Mouse (Mus musculus) regulatory T cell (primary cell): Measurements from ENCODE around the gene Chchd2.
"Not testable (repeated sequence)": the region's sequence is repeated elsewhere in the genome, so short reads cannot be mapped to it uniquely, and the experiment has no call there.

ENCODE experiments used
- in situ Hi-C: fragments of 300-600 bp; cut with MboI, MseI; formaldehyde crosslinking; loops from one replicate; pipeline ENCODE4 v1.15.1; 2025; ENCODE audit warnings: high pct_unique_total_duplicates

The Chchd2 gene

DNA sequence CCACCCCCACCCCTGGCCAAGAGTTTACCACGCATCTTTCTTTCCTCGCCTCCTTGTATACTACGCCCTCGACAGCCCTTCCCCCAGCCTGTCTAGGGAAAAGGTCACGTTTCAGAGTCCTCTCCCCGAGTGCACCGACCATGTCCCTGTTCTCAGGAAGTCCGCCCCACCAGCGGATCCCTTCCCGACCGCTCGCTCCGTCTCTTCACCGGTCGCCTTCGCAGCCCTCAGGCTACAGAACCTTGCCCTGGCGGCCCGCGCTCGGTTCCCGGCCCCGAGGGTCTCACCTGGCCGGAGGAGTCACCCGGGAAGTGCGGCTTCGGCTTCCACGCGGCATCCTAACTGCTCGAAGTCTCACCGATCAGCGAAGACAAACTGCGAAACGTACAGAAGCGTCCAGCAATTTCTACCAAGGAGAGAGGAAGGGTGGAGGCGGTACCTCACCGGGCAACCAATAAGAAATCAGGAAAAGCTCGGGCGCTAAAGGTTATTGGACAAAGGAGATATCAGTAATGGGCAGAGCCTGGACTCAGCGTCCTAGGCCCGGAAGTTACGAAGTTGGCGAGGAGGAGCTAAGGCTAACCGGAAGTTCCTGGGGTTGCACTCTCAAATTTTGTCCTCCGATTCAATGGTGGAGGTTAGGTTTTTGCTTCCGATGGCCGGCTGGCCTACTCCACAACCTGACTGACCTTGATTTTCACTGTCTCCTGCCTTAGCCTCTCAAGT, at the start of gene Chchd2:
Gene Chchd2, minus strand, starts transcription at position 560 of the 726 bp plus-strand sequence.
- in situ Hi-C loops, result loop anchor here (5.0 kb wide), 1 partner anchor 40 kb away; the partner anchor contains the start of gene Sumf2

DNA sequence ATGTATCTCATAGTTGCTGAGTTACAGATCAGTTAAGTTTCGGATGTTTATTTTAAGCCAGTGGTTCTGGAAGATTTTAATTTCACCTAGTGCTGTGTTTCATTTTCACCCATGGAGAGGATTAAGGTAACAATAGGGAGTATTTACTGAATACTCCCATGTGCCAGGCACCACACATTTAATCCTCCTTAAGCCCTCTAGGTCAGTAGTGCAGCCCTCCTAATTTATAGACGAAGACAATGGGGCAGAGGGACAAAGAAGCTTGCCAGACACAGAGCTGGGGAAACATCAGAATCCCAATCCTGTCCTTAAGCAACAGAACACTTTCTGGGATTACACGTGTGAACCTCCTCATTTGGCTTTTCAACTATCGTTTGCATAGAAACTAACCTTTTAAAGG, 49.7 kb upstream of the Chchd2 start:
- in situ Hi-C loops, result loop anchor here (25.0 kb wide), 1 partner anchor 925 kb away; the partner anchor contains the start of genes Ran and Stx2

DNA sequence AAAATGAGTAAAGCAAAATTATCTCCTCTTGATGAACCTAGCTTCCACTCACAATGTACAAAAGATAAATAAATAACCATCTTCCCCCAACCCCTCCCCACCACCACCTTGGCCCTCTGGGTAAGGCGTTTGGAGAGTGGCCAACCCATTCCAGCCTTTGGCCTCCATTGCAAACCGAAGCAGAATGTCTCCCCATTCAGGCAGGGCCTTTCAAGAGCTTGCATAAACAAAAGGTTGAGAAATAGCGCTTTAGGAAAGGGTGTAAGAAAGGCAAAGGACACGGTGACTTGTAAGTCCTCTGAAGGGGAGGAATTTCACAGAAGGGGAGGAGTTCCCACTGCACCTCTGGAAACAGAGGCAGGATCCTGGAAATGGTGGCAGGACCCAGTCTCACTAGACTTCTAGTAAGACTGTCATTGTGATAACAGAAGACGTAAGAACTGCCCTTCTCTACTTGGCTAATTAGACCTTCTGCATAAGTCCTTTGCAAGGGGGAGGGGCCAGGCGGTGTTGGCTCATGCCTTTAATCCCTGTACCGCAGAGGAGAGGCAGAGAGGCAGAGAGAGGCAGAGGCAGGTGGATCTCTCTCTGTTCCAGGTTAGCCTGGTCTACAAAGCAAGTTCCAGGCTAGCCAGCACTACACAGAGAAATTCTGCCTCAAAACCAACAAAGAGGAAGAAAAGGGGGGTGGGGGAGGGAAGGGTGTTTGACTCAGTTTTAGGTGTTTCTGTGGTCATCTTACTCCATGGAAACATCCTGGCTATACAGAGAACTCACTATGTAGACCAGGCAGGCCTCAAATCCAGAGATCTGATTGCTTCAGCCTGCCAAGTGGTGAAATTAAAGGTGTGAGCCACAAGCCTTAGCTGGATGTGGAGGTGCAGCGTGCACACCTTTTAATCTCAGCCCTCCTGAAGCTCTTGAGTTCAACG, 42.9 kb upstream of the Chchd2 start:
- in situ Hi-C loops, result loop anchor here (25.0 kb wide), 1 partner anchor 918 kb away; the partner anchor contains the start of genes Ran and Stx2

DNA sequence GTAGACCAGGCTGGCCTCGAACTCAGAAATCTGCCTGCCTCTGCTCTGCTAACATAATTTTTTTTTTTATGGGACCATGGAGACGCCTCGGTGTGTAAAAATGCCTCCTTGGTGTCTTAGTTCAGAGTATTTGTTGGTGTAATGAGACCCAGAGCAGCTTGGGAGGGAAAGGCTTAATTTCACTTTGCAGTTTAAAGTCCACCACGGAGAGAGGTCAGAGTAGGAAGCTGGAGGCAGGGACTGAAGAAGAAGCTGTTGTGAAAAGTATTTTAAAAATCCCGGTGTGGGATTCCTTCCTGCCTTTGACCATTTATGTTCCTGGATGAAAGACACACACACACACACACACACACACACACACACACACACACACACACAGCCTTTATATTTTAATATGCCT, 38.7 kb upstream of the Chchd2 start:
- in situ Hi-C loops, result loop anchor here (25.0 kb wide), 1 partner anchor 914 kb away; the partner anchor contains the start of genes Ran and Stx2

DNA sequence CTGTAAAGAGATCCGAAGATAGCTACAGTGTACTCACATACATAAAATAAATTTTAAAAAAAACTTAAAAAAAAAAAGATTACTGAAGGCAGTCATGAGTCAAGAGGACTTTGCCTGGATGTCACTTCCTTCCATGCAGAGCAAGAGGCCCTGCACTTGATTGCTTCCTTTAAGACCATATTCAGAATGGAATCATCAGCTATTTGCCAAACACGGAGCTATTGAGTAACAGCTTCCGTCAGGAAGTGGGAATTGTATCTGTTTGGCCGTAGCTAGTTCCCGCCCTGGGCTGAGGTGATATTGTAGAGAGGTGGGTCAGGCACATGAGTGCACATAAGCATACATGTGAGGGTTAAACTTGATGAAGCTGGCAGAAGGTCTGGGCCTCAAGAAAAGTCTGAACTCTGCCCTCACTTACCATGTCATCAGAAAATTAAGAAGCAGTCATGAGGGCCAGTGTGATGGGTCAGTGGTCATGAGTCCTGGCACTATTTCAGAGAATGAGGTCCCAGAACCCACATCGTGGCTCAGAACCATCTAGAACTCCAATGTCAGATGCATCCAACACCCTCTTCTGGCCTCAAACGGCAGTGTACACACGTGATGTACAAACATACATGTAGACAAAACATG, 37.7 kb upstream of the Chchd2 start:
- in situ Hi-C loops, result loop anchor here (25.0 kb wide), 1 partner anchor 913 kb away; the partner anchor contains the start of genes Ran and Stx2

DNA sequence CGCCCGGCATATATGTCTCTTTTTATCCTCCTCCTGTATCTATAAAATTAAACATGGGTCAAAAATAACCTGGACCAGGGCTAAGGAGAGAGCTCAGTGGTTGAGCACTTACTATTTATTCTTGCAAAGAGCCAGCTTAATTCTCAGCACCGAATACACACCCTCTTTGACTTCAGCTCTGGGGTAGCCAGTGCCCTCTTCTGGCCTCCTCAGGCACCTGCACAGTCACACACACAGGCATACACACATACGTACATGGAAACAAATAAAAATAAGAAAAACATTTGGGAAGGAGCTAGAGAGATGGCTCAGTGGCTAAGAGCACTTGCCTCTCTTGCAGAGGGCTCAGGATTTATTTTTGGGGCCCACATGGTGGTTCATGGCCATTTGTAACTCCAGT, 34.7 kb upstream of the Chchd2 start:
- in situ Hi-C loops, result no loop called here

DNA sequence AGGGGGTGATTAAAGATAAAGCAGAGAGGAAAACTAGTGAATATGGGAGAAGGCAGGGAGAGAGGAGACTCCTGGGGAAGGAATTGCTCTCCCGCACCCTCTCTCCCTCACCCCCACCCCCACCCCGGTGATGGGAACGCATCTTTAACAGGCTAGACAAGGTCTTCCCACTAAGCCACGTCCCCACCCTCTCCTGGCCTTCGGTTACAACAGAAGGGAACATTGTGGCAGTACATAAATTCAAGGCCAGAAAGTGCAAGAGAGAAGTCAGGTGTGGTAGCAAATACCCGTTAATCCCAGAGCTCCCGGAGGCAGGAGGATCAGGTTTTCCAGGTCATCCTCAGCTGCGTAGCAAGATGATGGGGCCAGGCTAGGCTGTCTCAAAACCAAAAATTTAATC, 32.0 kb upstream of the Chchd2 start:
- in situ Hi-C loops, result no loop called here

DNA sequence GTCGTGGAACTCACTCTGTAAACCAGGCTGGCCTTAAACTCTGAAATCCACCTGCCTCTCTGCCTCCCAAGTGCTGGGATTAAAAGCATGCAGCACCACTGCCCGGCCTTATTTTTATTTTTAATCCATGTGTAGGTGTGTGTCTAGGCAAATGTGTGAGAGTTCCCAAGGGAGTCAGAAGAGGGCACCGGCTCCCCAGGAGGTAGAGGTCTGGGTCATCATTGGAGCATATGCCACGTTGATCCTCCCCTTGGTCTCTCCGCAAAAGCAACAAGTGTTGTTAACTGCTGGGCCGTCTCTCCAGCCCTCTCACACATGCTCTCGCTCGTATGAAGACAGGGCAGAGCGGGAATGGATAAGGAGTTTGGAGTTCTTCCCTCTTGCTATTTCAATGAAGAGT, 31.5 kb upstream of the Chchd2 start:
- in situ Hi-C loops, result no loop called here

DNA sequence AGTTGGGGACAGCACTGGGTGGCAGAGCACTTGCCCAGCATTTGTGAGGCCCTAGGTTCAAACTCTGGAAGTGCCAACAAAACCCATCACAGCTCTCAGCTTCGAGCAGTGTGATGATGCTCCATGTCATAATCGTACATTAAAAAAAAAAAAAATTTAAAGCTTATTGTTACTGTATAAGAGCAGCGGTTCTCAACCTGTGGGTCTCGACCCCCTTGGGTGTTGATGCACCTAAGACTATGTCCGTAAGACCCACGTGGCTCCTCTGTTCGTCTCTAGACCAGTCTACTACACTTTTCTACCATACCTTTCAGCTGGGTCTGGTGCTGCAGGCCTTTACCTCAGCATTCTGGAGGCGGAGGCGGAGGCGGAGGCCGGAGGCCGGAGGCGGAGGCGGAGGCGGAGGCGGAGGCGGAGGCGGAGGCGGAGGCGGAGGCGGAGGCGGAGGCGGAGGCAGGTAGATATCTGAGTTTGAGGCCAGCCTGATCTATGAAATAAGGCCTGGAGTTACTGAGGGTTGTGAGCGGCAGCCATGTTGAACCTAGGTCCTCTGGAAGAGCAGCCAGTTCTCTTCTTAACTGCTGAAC, 30.9 kb upstream of the Chchd2 start:
- in situ Hi-C loops, result no loop called here

DNA sequence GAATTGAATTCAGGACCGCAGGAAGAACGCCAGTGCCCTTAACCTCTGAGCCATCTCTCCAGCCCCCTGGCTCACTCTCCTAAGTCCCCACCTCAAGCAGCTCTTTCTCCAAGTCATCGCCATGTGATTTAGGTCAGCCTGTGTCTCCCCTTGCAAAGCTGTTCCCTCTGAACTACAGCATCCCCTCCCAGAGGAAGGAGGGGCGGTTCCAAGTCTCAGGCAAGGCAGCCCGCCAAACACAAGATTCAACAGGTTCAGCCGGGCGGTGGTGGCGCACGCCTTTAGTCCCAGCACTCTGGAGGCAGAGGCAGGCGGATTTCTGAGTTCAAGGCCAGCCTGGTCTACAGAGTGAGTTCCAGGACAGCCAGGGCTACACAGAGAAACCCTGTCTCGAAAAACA, 28.2 kb upstream of the Chchd2 start:
- in situ Hi-C loops, result not testable (repeated sequence)

DNA sequence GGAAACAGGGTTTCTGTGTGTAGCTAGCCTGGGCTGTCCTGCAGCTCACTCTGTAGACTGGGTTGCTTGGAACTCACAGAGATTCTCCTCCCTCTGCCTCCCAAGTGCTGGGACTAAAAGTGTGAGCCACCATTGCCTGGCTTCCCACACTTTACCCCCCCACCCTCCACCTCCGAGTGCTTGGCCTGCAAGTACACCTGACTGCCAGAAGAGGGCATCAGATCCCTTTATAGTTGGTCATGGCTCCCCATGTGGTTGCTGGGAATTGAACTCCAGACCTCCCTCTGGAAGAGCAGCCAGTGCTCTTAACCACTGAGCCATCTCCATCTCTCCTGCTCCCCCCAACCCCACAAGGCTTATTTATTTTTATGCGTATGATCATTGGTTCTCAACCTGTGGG, 26.8 kb upstream of the Chchd2 start:
- in situ Hi-C loops, result no loop called here

DNA sequence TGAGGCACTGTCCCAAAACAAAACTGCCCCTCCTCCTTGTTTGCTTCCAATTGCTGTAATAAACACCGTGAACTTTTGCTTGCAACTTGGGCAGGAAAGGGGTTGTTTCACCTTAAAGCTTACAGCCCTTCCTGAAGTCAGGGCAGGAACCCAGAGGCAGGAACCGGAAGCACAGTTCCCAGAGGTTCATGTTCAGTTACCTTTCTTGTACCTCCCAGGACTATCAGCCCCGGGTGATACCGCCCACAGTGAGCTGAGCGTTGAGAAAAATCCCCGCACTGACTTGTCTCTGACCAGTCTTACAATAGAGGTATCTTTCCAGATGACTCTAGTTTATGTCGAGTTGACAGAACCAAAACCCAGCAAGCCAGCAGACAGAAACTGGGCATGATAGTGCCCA, 22.3 kb upstream of the Chchd2 start:
- in situ Hi-C loops, result no loop called here

DNA sequence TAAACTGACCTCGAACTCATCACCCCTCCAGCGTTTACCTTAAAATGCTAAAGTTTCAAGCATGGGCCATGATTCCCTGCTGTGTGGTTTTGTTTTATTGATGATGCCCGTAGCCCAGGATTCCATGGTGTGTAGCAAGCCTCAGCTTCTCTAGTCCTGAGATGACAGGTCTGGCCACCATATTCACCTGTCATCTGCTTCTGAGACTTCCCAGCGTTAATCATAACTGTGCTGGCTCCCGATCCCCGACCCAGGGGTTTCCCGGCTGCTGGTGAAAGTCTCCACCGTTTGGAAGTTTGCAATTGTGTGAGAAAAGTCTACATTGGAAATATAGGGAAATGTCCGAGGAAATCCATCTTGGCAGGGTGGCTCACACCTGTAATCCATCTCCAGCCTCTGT, 21.9 kb upstream of the Chchd2 start:
- in situ Hi-C loops, result no loop called here

DNA sequence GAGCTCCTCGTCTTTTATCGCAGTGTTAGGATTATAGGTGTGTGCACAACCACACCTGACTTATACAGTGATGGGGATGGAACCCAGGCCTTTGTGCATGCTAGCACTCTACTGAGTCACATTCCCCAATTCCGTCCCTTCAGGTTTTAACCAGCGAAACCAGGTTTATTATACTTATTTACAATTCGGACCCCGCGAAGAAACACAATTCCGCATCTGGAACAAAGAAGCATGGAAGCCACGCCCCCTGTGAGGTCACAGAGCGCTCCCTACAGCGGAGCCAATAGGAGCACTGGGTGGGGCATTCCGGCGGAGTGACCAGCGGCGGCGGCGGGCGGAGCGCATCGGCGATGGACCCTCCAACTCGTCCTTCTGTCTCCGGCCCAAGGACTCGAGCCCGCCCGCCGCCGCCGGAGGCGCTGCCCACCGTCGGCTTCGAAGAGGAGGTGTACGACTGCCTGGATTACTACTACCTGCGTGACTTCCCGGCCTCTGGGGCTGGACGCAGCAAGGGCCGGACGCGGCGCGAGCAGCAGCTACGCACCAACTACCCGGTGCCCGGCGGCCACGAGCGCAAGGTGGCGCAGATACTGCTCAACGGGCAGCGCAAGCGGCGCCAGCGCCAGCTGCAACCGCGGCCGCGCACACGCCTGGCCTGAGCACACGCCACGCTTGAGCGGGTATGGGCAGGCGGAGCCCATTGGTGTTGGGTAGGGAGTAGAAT, 21.1 kb upstream of the Chchd2 start, which contains the start of gene Nupr1l:
Gene Nupr1l, plus strand, starts transcription at position 299 of the 724 bp plus-strand sequence.
- in situ Hi-C loops, result no loop called here

DNA sequence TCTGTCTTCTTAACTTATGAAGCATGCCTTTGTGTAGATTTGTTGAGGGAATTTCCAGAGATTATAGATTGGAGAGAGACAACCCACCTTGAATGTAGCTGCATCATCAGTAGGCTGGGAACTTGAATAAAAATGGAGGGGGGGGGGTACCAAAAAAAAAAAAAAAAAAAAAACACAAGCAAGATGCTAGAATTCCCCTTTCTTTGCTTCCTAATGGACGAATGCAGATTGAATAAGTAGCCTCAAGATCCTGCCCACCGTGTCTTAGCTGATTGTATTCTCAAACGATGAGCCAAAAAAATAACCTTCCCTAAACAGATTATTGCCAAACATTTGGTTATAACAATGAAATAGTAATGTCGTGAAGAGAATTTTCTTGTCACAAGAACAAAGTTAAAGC, 20.5 kb upstream of the Chchd2 start:
- in situ Hi-C loops, result no loop called here

DNA sequence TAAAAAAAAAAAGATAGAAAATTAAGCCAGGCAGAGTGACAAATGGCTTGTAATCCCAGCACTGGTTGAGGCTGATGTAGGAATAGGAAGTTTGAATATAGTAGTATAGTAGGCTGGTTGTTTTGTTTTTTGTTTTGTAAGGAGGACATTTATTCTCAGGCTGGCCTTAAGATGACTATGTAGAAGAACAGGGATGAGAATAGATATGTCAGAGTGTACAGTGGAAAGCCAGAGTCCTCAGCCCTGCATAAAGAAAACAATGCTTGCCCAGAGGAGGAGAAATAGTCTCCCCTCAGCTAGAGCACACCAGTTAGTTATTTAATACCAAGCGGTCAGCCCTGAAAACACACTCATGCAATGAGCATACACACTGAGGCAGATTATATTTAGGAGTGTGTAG, 11.2 kb upstream of the Chchd2 start, which contains the start of gene Phkg1:
Gene Phkg1, minus strand, starts transcription at position 101 of the 400 bp plus-strand sequence.
- in situ Hi-C loops, result no loop called here

DNA sequence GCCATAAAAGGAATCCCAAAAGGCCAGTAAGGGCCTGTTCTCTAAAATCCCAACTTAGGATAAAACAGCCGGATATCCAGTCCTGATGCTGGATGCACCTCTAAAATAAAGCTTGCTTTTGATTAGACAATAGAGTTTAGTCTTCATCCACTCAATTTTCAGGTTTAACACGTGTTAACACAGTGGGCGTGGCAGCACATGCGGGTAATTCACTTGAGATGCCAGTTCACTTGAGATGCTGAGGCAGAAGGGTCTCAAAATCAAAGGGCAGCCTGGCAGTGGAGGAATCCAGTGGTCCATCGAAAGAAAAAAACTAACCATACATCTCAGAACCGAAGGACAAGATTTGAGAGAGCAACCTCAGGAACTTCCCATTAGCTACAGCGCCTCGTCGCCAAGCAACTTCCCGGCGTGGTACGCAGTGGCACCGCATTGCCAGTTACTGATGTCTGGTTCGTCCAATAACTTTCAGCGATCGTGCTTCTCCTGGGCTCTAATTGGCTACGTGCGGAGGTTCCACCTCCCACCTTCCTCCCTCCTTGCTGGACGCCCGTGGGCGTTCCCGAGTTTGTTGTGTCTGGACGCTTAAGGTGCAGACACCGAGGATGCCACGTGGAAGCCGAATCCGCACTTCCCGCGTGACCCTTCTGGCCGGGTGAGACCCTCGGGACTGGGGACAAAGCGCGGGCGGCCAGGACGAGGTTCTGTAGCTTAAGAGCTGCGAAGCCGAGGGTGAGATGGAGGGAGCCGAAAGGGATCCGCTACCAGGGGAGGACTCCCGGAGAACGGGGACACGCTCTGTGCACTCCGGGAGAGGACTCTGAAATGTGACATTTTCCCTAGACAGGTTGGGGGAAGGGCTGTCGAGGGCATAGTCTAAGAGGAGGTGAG, 8.2 kb upstream of the Chchd2 start, which contains the start of gene Zbed5:
Gene Zbed5, plus strand, starts transcription at position 526 of the 891 bp plus-strand sequence.
- in situ Hi-C loops, result no loop called here

DNA sequence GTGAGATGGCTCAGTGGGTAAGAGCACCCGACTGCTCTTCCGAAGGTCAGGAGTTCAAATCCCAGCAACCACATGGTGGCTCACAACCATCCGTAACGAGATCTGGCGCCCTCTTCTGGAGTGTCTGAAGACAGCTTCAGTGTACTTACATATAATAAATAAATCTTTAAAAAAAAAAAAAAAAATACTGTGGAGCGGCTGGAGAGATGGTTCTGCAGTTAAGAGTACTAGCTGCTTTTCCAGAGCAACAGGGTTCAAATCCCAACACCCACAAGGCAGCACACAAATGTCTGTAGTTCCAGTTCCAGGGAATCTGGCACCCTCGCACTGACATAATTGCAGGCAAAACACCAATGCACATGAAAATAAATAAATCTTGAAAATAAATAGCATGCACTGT, 3.1 kb upstream of the Chchd2 start:
- in situ Hi-C loops, result not testable (repeated sequence)

DNA sequence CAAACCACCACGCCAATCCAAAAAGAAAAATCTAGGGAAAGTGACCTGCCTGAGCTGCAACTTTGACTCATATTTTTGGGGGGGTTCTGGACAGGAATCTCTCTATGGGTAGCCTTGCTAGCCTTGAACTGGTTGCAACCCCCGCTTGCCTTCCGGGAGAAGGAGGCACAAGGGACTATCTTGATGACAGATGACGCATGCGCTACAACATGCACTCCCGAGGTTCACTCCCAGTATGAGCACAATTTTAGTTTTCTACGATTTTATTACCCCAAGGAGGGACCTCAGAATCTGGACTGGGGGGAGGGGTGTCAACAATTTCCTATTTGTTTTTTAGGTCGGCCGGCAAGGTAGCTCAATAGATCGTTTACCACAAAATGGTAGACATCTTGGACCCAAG, 999 bp downstream of the Chchd2 start:
- in situ Hi-C loops, result loop anchor here (5.0 kb wide), 1 partner anchor 39 kb away; the partner anchor contains the start of gene Sumf2
